Mouse (Mus musculus): ENCODE results near the gene Sh3bgr.

The Sh3bgr gene

DNA sequence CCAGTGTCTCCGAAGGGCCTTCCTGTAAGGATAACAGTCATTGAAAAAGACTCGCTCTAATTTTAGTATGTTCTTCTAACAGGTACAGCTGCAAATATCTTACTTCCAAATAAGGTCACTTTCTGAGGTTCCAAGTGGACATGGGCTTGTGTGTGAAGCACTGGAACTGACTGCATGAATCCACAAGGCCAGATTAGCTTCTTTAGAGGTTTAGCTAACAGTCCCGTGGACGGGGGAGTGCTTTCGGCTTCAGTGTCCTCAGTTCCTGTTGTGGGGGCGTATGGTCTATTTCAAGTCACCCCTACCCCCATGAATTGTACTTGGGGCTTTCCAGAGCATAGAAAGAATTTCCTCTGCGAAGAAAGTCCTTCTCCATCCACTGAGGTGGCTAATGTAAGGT, 10.6 kb downstream of the Sh3bgr start:
- DNase-seq (ENCODE audit: low spot score): no peak

DNA sequence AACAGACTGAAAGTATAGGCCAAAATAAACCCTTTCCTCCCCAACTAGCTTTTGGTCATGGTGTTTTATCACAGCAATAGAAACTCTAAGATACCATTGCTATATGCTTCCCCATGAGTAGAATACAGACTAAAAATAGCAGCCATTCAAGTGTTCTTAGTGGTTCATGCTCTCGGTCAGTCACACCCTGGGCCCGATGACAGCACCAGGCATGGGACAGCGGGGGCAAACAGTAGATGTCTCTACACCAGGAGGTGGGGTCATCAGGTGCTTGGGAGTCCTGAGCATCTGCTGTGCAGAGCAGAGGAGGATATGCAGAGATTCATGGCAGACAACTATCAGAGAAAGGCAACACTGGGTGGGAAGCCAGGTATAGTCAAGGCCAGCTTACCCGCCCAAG, 12.8 kb downstream of the Sh3bgr start:
- DNase-seq (ENCODE audit: low spot score): no peak

DNA sequence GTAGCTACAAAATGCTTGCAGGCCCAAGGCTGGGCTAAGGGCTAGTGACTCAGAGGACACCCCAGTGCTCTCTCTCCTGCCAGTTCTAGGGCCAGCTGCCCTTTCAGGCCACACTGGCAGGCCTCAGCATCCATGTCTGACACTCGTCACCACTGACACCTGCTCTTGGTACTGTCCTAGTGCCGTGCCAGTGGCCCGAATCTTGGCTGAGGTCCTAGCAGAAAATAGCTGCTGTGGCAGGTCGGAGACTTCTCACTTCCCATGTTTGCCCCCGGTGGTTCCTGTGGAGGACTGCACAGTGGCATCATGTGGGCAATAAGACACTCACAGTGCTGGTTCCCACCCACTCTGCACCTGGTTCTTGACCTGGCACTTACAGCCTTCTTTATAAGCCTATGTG, 21.2 kb downstream of the Sh3bgr start:
- no peak for DNase-seq (ENCODE audit: low spot score)

DNA sequence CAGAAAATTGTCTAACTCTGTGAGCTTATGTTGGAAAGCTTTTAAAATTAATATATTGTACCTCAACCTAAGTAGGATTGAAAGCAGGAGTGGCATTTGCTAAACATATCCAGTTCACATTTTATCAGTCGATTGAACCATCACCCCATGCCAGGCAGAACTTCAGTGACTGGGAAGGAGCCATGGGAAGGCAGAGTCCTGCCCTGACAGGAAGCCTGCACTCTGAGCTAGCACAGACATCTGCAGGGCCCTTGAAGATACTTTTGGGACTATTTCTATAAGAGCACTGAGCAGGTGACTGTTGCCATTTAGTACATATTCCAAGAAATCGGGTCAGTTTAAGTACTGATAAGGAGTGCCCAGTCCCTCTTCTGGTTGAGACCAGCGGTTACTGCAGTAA, 21.7 kb downstream of the Sh3bgr start:
- no peak for DNase-seq (ENCODE audit: low spot score)

DNA sequence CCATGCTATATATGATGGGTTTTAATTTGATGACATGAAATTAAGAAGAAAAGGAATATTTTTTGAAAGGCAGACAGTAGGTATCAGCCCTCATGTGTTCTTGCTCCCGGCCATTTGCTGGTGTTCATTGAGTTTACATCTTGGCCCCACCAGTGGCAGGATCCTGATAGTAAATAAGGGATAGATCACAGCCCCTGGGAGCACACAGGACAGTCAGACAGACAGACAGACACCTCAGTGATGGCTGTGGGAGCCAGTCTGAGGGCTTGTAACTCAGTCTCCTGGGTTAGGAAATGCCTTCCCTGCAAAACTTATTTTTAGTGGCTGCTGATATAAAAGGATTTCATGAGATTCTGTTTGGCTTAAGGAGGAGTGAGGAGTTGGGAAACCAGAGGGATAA, 22.2 kb downstream of the Sh3bgr start:
- DNase-seq (ENCODE audit: low spot score): no peak

DNA sequence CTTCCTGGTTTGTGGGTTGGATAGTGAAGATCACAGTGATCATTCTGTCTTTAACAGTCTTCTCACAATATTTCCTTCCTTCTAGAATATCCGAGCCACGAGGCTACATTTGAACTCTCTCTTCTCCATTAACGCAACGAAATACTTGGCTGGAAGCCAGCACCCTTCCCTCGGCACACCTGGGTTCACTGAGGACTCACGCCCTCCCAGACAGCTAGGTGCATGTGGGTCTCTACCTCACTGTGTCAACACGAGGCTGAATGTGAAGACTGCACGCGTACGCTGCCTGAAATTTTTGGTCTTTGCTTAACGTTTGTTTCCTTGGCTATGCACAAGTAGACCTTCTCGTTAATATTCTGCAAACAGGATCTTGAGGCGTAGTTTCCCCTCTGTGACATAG, 28.2 kb downstream of the Sh3bgr start:
- no peak for DNase-seq (ENCODE audit: low spot score)

DNA sequence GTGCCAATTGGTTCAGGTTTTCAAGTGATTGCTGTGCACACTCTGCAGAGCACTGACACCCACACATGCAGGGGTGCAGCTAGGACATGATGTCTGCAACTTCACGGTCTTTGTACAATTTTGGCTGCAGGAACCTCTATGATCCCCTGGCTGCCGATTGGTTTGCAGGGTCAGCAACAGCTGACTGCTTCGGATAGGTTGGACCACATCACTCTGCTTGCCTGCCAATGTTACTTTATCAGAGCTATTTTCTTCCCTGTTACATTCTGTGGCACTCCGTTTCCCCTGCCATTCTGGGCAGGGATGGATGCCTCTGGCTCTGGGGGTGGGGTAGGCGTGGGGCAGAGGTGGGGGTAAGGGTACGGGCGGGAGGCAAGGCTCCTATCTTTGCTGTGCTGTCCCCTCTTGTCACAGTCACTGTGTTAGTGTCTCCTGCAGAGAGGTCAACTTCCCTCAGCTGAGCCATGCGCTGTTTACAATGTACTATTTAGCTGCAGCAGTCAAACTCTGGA, 28.9 kb downstream of the Sh3bgr start:
- no peak for DNase-seq (ENCODE audit: low spot score)

DNA sequence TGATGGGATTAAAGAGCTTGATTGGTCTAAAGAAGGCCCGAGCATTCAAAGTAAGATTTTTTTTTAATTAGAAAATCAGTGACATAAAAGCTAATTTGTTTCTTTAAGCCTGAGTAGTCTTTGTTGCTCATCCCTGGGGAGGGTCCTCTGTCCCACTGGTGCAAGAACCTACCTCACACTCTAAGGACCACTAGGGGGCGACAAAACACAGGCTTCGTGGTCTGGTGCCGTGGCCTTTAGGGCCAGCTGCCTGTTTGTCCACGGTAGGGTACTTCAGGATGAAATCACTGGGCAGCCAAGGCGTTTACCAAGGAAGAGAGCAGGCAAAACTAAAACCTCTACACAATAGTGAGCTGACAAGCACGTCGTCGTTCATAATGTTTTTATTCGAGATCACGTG, 30.2 kb downstream of the Sh3bgr start:
- peak; percentile 67 for DNase-seq (ENCODE audit: low spot score)

DNA sequence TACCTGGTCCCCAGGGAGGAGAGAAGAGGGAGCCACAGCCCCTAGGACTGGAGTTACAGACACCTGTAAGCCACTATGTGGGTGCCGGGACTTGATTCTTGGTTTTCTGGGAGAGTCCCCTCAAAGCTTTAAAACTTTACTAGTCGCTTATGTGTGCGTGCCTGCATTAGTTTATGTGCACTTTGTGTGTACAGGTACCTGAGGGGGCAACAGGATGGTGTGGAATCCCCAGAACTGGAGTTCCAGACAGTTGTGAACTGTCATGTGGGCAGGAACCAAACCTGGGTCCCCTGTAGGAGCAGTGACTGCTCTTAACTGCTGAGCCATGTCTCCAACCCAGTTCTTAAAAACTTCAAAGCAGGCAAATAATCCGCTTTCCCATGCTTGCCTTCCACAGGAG, 31.0 kb downstream of the Sh3bgr start:
- no peak for DNase-seq (ENCODE audit: low spot score)

DNA sequence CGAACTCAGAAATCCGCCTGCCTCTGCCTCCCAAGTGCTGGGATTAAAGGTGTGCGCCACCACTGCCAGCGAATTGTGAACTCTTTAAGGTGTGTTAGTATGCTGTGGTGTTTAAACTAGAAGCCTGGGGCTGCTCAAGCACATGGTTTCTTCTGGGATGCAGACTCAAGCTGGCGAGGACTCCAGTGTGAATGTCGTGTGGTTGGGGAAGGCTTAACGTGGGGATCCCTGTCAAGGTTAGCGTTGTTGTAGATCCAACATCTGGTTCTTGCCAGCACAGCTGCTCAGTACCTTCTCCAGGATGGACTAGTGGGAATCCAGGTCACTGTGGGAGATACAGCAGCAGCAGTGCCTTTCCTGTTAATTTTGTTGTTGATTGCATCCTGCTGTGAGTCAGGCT, 31.7 kb downstream of the Sh3bgr start:
- DNase-seq (ENCODE audit: low spot score): no peak

DNA sequence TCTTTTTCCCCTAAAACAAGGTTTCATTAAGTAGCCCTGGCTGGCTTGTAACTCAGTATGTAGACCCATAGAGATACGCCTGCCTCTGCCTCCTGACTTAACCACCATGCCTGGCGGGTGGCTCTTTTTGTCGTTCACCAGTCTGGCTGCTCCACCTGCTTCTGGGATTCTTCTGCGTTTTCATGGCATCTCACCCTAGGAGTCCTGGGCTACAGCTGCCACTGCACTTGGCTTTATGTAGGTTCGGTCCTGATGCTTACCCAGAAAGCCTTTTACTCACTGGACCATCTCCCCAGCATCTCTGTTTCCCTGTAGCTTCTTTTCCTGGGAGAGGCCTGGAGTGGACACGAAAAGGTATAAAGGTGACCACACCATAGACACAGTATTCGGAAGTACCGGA, 33.7 kb downstream of the Sh3bgr start:
- no peak for DNase-seq (ENCODE audit: low spot score)

DNA sequence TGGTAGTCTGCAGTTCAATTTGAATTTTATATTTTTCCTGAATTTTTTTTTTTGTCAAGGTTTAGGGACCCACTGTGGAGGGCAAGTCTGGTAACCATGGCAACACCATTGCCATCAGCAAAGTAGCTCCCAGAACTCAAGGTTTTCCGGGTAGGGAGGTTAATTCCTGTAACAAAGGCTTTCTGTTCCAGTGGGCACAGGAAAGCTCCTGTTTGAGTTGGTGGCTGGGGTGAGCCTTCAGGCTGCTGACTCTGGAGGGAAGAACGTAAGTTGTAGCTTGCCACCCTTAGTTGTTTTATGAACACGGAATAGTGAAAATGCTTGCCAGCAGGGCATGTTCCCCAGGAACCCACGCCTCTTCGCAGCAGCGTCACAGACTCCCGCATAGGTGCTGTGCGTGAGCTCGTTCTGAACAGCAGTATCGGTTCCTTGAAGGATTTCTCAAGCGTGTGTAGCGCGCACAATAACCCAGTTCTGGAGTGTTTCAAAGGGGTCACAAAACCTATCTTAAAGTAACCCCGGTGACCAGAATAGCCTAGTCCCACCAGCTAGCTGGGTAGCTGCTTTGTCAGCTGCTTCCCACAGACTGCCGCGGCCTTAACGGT, 35.2 kb downstream of the Sh3bgr start, which contains the start of gene B3galt5:
TSS of gene B3galt5 (plus strand) at position 436 of the 605 bp plus-strand sequence.
- DNase-seq (ENCODE audit: low spot score): no peak

DNA sequence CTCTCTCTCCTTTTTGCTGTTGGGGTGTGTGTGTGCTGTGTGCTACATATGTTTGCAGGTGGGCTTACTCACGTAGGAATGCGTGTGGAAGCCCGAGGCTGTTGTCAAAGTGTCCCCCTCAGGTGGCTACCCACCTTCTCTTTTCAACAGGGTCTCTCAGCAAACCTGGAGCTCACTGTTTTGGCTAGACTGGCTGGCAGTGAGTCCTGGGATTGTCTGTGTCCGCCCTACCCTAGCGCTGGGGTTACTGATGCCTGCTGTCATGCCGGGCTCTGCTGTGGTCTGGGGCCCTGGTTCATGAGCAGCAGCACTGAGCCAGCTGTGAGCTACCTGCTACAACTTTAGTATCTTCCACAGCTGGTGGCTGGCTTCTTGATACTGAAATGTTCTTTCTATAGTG, 44.2 kb downstream of the Sh3bgr start:
- DNase-seq (ENCODE audit: low spot score): no peak

DNA sequence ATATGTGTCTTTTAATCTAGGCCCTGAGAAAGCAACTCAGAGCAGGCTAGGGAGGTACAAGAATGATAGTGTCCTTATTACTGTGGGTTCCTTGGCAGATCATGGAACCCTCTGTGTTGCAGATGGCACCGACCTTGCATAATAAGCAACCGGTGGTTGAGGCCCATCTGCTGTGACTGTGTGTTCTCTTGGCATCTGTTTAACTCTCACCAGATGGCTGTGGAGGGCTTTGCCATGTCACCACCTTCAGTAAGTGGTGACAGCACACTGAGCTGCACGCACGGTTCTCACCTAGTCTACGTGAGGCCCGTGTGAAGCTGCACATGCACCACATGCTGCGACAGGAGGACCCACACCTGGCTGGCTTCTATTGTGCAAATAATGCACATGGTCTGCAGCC, 49.4 kb downstream of the Sh3bgr start:
- no peak for DNase-seq (ENCODE audit: low spot score)

DNA sequence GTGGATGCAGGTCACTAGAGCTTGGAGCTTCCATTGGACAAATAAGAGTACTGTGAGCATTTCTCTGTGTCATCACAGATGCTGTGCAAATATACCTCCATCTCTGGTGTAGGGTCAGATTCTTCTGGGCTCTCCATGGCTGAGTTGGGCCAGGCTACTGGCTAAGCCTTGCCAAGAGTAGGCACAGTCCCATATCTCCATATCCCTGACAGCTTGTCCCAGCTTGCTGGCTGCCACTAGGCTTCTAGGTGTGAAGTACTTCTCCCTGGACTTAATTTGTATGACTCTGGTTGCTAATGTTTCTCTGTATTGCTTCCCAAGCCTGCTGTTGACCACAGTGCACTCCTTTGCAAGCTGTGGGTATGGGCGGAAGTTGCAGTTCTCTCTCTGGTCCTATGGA, 51.9 kb downstream of the Sh3bgr start:
- no peak for DNase-seq (ENCODE audit: low spot score)

DNA sequence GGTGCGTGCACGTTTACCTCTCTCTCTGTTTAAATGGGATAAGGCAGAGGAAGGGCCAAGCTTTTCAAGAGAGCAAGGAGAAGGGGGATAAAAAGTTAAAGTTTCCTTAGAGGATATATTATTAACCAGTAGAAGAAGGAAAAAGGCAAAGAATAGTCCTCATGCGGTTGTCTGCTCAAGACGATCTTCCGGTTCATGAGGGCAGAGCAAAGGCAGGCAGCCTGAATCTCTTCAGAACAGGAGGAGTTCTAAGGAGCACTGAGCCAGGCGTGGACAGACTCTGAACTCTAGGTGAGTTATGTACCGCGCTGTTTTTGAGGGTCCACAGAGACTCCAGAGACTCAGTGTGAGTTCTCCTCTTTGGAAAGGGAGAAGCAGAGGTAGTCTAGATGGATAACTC, 58.2 kb downstream of the Sh3bgr start:
- no peak for DNase-seq (ENCODE audit: low spot score)

DNA sequence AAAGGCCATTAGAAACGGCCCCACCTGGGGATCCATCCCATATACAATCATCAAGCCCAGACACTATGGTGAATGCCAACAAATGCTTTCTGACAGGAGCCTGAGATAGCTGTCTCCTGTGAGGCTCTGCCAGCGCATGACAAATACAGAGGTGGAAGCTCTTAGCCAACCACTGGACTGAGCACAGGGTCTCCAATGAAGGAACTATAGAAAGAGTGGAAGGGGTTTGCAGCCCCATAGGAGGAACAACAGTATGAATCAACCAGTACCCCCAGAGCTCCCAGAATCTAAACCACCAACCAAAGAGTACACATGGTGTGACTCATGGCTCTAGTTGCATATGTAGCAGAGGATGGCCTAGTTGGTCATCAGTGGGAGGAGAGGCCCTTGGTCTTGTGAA, 71.5 kb downstream of the Sh3bgr start:
- DNase-seq (ENCODE audit: low spot score): no peak

DNA sequence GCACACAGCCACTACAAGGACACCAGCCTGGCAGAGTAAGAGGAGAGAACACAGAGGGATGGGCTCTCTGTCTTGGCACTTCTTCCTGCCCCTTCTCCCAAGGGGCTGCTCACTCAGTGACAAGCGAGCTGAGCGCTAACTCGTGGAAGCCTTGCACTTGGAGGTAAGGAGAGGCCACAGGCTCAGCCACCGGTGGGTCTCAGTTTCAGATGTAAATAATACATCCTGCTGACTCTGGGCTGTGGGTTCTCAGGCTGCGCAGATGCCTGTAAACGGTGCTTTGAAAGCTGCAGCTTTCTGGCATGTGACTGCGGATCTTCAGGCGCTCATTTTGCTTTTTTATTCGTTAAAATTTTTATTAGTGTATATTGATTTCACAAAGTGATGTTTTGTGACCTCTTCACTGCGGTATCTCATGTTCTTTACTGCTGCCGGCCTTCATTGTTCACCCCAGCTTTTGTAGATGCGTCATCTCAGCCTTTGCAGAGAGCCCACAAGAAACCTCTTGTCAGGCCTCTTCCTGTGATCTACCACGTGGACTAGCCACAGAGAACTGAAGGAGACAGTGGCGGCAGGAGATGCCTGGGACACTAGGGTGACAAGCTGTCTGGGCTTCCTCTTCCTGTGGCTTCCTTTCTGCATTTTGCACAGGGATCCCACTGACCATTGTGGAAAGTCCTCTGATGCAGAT, 72.8 kb downstream of the Sh3bgr start:
- DNase-seq (ENCODE audit: low spot score): no peak

DNA sequence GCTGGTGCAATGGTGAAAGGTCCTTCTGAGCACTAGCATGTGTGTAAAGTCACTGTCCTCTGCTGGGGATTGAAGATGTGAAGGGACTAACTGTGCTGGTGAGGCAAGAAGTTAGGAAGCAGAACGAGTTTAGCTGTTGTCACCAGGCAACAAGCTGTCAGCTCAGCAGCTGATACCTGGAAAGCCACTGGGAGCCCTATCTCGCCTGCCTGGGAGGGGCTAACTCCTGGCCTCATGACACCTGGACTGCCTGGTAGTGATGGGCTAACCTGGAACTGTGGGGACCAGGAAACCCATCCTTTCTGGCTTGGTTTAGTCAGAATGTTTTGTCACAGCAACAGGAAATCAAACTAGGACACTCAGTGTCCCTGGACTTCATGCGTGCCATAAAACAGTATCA, 76.3 kb downstream of the Sh3bgr start:
- no peak for DNase-seq (ENCODE audit: low spot score)

Data from urinary bladder, postnatal 25 days (tissue).